Mouse (Mus musculus) neural tube, embryonic 14.5 days (tissue): Measurements from ENCODE around the gene Cubn. TPM values are rescaled to one million over a fixed set of nuclear protein-coding genes. Genes with fewer than 3 reads are reported as not detected.

Experiments used
- ATAC-seq: fragments of 200-750 bp; cut with Nextera tagmentation; 2 replicates; pipeline ENCODE4 v1.8.0; 2017; ENCODE audit warnings: low read depth, mild to moderate bottlenecking, moderate TSS enrichment, moderate library complexity
- H3K27ac ChIP-seq: fragments of 300-500 bp; sonication (generic); 2 replicates; pipeline ENCODE4 v1.5.1; 2014; ENCODE audit warnings: low read depth, mild to moderate bottlenecking, control low read depth, low read length, moderate library complexity, mixed read lengths
- H3K27me3 ChIP-seq: fragments of 300-500 bp; sonication (generic); 2 replicates; pipeline ENCODE4 v1.6.1; 2014; ENCODE audit warnings: low read length; ENCODE audit not compliant: control insufficient read depth, insufficient read depth
- H3K36me3 ChIP-seq: fragments of 300-500 bp; sonication (generic); 2 replicates; pipeline ENCODE4 v1.6.1; 2014; ENCODE audit warnings: low read length, mixed read lengths; ENCODE audit not compliant: control insufficient read depth, insufficient read depth
- H3K4me1 ChIP-seq: fragments of 300-500 bp; sonication (generic); 2 replicates; pipeline ENCODE4 v1.6.1; 2014; ENCODE audit warnings: low read length; ENCODE audit not compliant: control insufficient read depth, insufficient read depth
- H3K4me2 ChIP-seq: fragments of 300-500 bp; sonication (generic); 2 replicates; pipeline ENCODE4 v1.6.1; 2014; ENCODE audit warnings: mild to moderate bottlenecking, low read depth, low read length, control low read depth
- H3K4me3 ChIP-seq: fragments of 300-500 bp; sonication (generic); 2 replicates; pipeline ENCODE4 v1.5.1; 2014; ENCODE audit warnings: low read depth, low read length, control low read depth, mixed read lengths
- H3K9ac ChIP-seq: fragments of 300-500 bp; sonication (generic); replicated peaks from 2 replicates; pipeline ENCODE4 v1.6.1; 2014; ENCODE audit warnings: low read depth, mild to moderate bottlenecking, control low read depth, low read length, mixed read lengths
- H3K9me3 ChIP-seq: fragments of 300-500 bp; sonication (generic); 2 replicates; pipeline ENCODE4 v1.6.1; 2016; ENCODE audit warnings: low read length; ENCODE audit not compliant: control insufficient read depth
- WGBS: fragments of 180-500 bp; shearing (Covaris S2); extraction: QIAGEN DNeasy Blood & Tissue Kit; methylation state at CpG from one replicate; pipeline ENCODE4 v1.1.7; 2014; 5-methylcytosine and 5-hydroxymethylcytosine counted together
- polyA plus RNA-seq: library from polyadenylated mRNA; unstranded; fragments of >200 nt; fragmentation: Nextera tagmentation; extraction: Ambion mirVana; gene quantifications from 2 replicates; pipeline ENCODE4 v1.2.1, GENCODE M21; 2014

The Cubn gene
- polyA plus RNA-seq, 1 experiment from 2014 or later: 0.63 TPM

GRCm38 (mm10) chr2:13263150-13263549, 228.5 kb downstream of the Cubn start:
- no peak overlapping the region for H3K9ac ChIP-seq
- ATAC-seq: no peak
- WGBS: 81% methylated on average over 4 of the region's 4 CpGs
- no peaks in the 10 kb centered on the region for H3K4me1 ChIP-seq
- H3K27me3 ChIP-seq: no peaks in the 10 kb centered on the region
- no peak overlapping the region for H3K27ac ChIP-seq
- H3K9me3 ChIP-seq: no peaks in the 10 kb centered on the region
- no peak overlapping the region for H3K4me3 ChIP-seq
- H3K4me2 ChIP-seq: no peak overlapping the region
- no peaks in the 10 kb centered on the region for H3K36me3 ChIP-seq

- H3K4me1 ChIP-seq: no peaks in the 10 kb centered on the region
- H3K36me3 ChIP-seq: no peaks in the 10 kb centered on the region
- no peak for ATAC-seq
- H3K9ac ChIP-seq: no peak overlapping the region
- no peak overlapping the region for H3K4me3 ChIP-seq
- H3K27ac ChIP-seq: no peak overlapping the region
- H3K9me3 ChIP-seq: no peaks in the 10 kb centered on the region
- WGBS: 82% methylated on average over 2 of the region's 2 CpGs
- H3K27me3 ChIP-seq: no peaks in the 10 kb centered on the region
- no peak overlapping the region for H3K4me2 ChIP-seq
Measured at GRCm38 (mm10) chr2:13258606-13259005, 233.0 kb downstream of the Cubn start.

GRCm38 (mm10) chr2:13240711-13241110, 250.9 kb downstream of the Cubn start:
- Histone ChIP-seq H3K4me2 (no peak overlapping the region), H3K36me3 (no peaks in the 10 kb centered on the region), H3K4me1 (no peaks in the 10 kb centered on the region), H3K9ac (no peak overlapping the region), H3K4me3 (no peak overlapping the region), H3K27ac (no peak overlapping the region), H3K27me3 (no peaks in the 10 kb centered on the region), H3K9me3 (no peaks in the 10 kb centered on the region)
- peak; percentile 59; the same call in 1 of the 2 replicates for ATAC-seq
- 27% methylated on average over 9 of the region's 9 CpGs for WGBS

- no peak overlapping the region for H3K4me2 ChIP-seq
- no peak overlapping the region for H3K27ac ChIP-seq
- ATAC-seq: no peak
- no peaks in the 10 kb centered on the region for H3K36me3 ChIP-seq
- WGBS: 68% methylated on average over 8 of the region's 8 CpGs
- peaks cover 5% of the 10 kb centered on the region; the same call in 1 of the 2 replicates for H3K4me1 ChIP-seq
- H3K9ac ChIP-seq: no peak overlapping the region
- no peaks in the 10 kb centered on the region for H3K9me3 ChIP-seq
- no peaks in the 10 kb centered on the region for H3K27me3 ChIP-seq
- no peak overlapping the region for H3K4me3 ChIP-seq
Measured at GRCm38 (mm10) chr2:13237140-13237901, 254.3 kb downstream of the Cubn start.

- no peaks in the 10 kb centered on the region for H3K36me3 ChIP-seq
- H3K9ac ChIP-seq: no peak overlapping the region
- H3K4me1 ChIP-seq: peaks cover 5% of the 10 kb centered on the region; the same call in 1 of the 2 replicates
- no peaks in the 10 kb centered on the region for H3K9me3 ChIP-seq
- ATAC-seq: no peak
- H3K4me2 ChIP-seq: no peak overlapping the region
- no peaks in the 10 kb centered on the region for H3K27me3 ChIP-seq
- WGBS: 54% methylated on average over 5 of the region's 5 CpGs
- no peak overlapping the region for H3K4me3 ChIP-seq
- no peak overlapping the region for H3K27ac ChIP-seq
Measured at GRCm38 (mm10) chr2:13235696-13236095, 255.9 kb downstream of the Cubn start.

GRCm38 (mm10) chr2:13234796-13235195, 256.8 kb downstream of the Cubn start:
- no peak for ATAC-seq
- H3K36me3 ChIP-seq: no peaks in the 10 kb centered on the region
- H3K4me1 ChIP-seq: peaks cover 5% of the 10 kb centered on the region; the same call in 1 of the 2 replicates
- no peak overlapping the region for H3K4me2 ChIP-seq
- no peaks in the 10 kb centered on the region for H3K9me3 ChIP-seq
- 87% methylated on average over 10 of the region's 10 CpGs for WGBS
- no peak overlapping the region for H3K4me3 ChIP-seq
- no peak overlapping the region for H3K9ac ChIP-seq
- H3K27me3 ChIP-seq: no peaks in the 10 kb centered on the region
- no peak overlapping the region for H3K27ac ChIP-seq

- H3K27me3 ChIP-seq: no peaks in the 10 kb centered on the region
- no peaks in the 10 kb centered on the region for H3K9me3 ChIP-seq
- H3K9ac ChIP-seq: no peak overlapping the region
- H3K4me3 ChIP-seq: no peak overlapping the region
- no peak overlapping the region for H3K27ac ChIP-seq
- peak; percentile 58 for ATAC-seq
- H3K36me3 ChIP-seq: no peaks in the 10 kb centered on the region
- peak overlapping the region; percentile 20; the same call in 1 of the 2 replicates for H3K4me2 ChIP-seq
- 9% methylated on average over 7 of the region's 7 CpGs for WGBS
- peaks cover 5% of the 10 kb centered on the region; the same call in 1 of the 2 replicates for H3K4me1 ChIP-seq
Measured at GRCm38 (mm10) chr2:13233902-13234301, 257.7 kb downstream of the Cubn start.

- WGBS: 71% methylated on average over 12 of the region's 12 CpGs
- H3K4me2 ChIP-seq: 0 out of 2 replicates have a peak overlapping the region, but pooled peaks have one; percentile 20
- H3K9ac ChIP-seq: no peak overlapping the region
- H3K27ac ChIP-seq: no peak overlapping the region
- H3K9me3 ChIP-seq: no peaks in the 10 kb centered on the region
- H3K36me3 ChIP-seq: no peaks in the 10 kb centered on the region
- H3K4me3 ChIP-seq: no peak overlapping the region
- H3K27me3 ChIP-seq: no peaks in the 10 kb centered on the region
- H3K4me1 ChIP-seq: peaks cover 5% of the 10 kb centered on the region; the same call in 1 of the 2 replicates
- no peak for ATAC-seq
Measured at GRCm38 (mm10) chr2:13233254-13233835, 258.3 kb downstream of the Cubn start.

GRCm38 (mm10) chr2:13232305-13232704, 259.3 kb downstream of the Cubn start:
- H3K4me1 ChIP-seq: peaks cover 5% of the 10 kb centered on the region; the same call in 1 of the 2 replicates
- 81% methylated on average over 6 of the region's 6 CpGs for WGBS
- H3K27me3 ChIP-seq: no peaks in the 10 kb centered on the region
- no peak overlapping the region for H3K9ac ChIP-seq
- no peak overlapping the region for H3K4me3 ChIP-seq
- H3K36me3 ChIP-seq: no peaks in the 10 kb centered on the region
- H3K27ac ChIP-seq: no peak overlapping the region
- H3K4me2 ChIP-seq: no peak overlapping the region
- ATAC-seq: no peak
- H3K9me3 ChIP-seq: no peaks in the 10 kb centered on the region
